Mouse (Mus musculus): ENCODE data around the gene Ccdc85c. TPM values are rescaled to one million over a fixed set of nuclear protein-coding genes. Genes with fewer than 3 reads are reported as not detected.

Gene Ccdc85c
- total RNA-seq, 2 experiments from 2014 or later = 36.4 to 40.9 TPM

DNA sequence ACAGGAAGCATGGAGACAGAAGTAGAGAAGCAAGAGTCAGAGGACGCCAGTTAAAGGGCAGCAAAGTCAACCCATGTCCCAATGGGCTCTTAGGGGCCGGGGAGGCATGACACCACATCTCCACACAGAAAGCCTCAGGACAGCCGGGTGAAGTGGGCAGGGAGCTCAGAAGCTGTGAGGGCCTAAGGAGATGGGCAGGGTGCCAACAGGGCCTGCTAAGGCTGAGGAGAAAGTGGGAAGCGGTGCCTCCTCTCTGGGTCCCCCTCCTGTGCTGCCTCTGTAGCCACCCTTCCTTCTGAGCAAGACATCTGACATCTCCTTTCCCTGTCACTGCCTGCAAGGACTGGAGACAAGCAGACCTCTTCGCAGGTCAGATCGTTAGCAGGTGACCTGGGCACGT is 49.4 kb downstream of the Ccdc85c start:
- no peak for DNase-seq (ENCODE audit: low spot score)
- intact Hi-C loops (cut with DNase I) = no loop called here

- DNase-seq (ENCODE audit: low spot score) = no peak
- intact Hi-C loops (cut with DNase I) = no loop called here
These were observed 51.9 kb downstream of the Ccdc85c start for GRCm38 (mm10) chr12:108223357-108223756.

DNA sequence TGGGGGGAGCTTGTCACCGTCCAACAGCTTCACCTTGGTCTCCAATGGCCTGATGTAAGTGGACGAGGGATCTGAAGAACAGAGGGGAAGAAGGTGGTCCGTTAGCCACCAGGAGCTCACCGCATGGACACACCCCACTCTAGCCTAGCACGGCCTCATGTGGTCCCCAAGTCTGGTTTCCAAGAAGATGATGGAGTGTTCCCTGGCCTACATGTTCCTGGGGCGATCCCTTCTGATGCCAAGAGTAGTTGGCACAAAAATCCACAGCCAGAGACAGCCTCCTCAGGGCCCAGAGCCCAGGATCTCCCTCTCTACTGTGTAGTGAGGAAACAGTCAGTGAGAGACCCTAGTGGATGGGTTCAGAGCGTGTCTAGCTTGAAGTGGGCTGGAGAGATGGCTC is 53.5 kb downstream of the Ccdc85c start:
- intact Hi-C loops (cut with DNase I) = no loop called here
- no peak for DNase-seq (ENCODE audit: low spot score)

- DNase-seq (ENCODE audit: low spot score) = no peak
- intact Hi-C loops (cut with DNase I) = no loop called here
These were observed 54.0 kb downstream of the Ccdc85c start for GRCm38 (mm10) chr12:108221206-108221605.

DNA sequence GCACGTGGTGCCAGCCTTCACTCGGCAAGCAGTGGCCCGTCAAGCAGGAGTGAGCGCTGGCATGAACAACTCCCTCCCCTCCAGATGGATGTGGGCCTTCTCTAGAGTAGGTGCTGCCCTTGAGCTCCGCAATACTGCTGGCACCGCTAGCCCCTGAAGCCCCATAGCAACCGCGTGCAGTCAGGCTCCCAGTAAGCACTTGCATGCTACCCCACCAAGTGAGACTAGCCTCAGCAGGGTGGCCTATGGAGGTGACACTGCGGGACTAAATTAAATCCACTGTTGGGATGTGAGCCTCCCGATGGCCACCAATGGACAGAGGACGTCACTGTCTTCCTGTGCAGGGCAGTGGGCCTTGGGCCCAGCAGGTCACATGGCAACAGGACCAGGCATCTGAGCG is 54.6 kb downstream of the Ccdc85c start:
- no peak for DNase-seq (ENCODE audit: low spot score)
- intact Hi-C loops (cut with DNase I) = no loop called here

DNA sequence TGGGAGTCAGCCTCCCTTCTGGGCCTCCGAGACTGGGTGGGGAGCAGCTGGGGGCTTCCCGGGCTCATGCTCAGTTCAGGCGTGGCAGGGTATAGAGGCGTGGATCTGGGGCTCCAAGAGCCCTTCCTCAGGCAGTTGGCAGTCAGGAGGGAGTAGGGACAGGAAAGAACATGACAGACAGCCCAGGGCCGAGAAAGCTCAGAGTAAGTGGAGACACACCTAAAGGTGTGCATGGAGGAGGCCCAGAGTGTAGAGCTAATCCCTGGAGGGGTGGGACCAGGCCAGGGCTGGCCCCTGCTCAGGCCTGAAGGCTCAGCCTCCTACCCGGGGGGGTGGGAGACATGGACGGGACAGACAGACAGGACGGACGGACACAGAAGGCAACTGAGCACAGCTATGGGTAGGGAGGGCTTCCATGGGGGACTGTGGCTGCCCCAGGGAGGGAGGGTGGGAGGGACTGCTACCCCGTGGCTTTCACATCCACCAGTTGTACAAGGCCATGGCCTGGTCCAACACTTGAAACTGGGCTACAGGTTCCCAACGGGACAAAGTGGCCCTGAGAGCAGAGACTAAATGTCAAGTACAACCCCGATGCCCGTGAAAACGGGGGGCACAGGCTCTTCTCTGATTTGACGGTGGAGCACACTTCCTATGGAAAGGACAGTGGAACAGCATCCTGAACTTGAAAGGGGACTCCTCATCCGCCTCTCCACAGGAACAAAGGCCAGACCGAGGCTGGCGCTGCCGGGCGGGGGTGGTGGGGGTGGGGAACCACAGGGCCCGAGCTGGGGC is 55.2 kb downstream of the Ccdc85c start:
- no peak for DNase-seq (ENCODE audit: low spot score)
- intact Hi-C loops (cut with DNase I) = loop anchor here (2.0 kb wide), 1 partner anchor 73 kb away; no protein-coding TSS in a partner anchor

DNA sequence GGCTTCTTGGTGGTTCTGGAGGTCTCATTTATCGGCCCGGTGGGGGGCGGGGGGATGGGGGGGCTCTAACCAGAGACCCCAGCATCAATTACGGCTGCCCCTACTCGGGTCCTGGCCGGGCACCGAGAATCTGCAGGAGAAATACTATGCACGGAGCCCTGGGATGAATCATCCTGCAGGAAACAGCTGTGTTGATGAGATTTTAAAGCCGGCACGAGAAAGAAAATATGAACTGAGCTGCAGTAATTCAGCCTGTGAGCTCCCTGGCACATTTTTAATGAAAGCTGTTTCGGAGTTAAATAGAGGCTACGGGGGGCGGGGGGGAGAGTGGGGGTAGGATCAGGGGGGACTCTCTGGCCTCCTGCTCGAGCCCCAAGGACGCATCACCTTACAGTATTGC is 56.1 kb downstream of the Ccdc85c start:
- intact Hi-C loops (cut with DNase I) = loop anchor here (2.0 kb wide), 1 partner anchor 74 kb away; no protein-coding TSS in a partner anchor
- no peak for DNase-seq (ENCODE audit: low spot score)

DNA sequence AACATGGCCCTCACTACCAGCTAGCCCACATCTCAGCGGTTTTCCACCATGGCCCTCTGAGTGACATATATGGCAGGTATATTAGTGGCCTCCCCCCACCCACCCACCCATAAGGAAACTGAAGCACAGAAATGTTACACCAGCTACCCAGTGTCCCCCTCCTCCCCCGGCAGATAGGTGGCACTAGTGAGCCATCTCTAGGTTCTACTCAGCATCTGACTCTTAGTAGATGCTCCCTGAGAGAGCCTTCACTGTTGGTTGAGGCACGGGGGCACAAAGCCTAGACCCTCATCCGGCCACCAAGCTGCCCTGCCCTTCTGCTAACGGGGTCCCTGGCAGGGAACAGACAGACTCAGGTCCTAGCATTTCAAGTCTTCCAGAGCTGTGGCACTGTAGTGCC is 57.7 kb downstream of the Ccdc85c start:
- no peak for DNase-seq (ENCODE audit: low spot score)
- intact Hi-C loops (cut with DNase I) = no loop called here

DNA sequence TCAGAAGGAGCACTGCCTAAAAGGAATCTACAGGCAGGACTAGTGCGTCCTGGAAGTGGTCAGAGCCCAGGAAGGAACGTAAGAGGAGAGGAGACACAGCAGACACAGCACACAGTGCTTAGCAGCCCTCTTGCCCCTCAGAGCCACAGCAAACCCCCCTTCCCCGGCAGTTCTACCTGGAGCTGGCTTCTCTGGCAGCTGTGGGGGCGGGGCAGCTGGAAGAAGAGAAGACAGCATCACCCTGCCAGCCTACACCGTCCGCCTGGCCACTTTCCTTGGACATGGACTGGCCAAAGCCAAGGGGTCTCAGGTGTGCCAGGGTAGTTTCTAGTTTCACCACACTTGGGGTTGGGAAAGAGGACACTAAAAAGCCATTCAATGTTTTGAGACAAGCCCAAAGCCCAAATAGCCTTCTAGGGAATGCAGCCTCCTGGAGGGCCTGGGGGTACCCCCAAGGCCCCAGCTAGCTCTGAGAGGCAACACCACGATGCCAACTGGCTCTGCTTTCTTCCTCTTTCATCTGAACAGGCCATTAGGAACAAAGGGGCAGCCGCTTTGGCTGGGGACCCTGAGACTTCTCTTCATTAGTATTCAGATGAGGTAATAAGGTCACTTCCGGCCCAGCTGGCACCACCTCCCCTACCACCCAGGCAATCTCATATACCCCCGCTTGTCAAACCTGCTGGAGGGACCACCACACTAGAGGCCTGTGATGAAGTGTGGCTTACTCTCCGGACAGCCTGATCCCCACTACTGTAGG is 58.4 kb downstream of the Ccdc85c start:
- no peak for DNase-seq (ENCODE audit: low spot score)
- intact Hi-C loops (cut with DNase I) = no loop called here

GRCm38 (mm10) chr12:108215090-108215489 is 60.1 kb downstream of the Ccdc85c start:
- intact Hi-C loops (cut with DNase I) = no loop called here
- no peak for DNase-seq (ENCODE audit: low spot score)

GRCm38 (mm10) chr12:108213090-108214041 is 61.9 kb downstream of the Ccdc85c start:
- intact Hi-C loops (cut with DNase I) = no loop called here
- DNase-seq (ENCODE audit: low spot score) = no peak

DNA sequence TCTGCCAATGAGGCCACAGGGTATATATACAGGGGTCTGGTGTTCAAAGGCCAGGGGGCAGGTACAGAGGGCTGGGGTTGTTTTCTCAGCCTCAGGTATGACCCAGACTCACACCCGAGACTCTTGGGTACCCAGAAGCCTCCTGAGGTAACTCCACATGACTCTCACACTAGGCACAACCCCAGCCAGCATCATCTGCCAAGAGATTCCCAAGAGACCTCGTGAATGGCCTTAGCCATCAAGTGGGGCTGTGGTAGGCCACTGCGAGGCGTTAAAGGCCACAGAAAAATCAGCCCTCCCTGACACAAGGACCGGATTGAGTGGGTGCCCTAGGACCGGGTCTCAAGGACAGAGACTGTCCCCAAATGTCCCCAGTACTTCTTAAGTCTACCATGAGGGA is 62.7 kb downstream of the Ccdc85c start:
- DNase-seq (ENCODE audit: low spot score) = no peak
- intact Hi-C loops (cut with DNase I) = no loop called here

DNA sequence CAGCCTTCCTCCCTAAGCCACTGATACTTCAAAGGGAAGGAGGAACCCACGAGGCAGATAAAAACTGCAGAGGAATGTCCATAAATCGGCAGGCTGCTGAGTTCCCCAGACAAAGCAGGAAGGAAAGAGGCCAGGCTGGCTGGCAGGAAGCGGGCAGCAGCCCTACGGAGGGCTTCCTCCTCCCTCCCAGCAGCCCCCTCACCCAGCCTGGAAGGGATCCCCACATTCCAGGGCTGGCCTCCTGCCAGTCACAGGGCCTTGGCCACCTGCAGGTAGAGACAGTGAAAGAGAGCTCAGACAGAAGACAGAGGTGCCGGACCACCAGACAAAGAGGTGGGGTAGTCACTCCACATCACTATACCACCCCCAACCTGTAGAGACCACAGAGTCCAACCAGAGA is 63.2 kb downstream of the Ccdc85c start:
- DNase-seq (ENCODE audit: low spot score) = no peak
- intact Hi-C loops (cut with DNase I) = no loop called here

DNA sequence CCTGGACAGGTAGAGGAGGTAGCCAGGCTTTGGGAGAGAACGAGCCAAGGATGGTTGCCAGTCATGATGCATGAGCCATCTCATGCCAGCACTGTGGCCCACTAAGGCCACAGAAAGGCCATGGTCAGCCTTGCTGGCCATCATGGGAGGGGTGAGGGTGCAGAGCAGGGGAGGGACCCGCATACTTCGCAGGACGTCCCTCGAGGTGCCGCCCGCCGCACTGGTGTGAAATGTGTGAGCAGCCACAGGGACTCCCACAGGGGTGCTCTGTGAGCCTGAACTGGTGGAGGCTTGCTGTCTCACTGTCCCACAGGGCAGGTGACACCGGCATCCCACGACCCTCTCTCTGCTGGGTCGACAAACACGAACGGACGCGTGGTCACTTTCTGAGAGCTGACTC is 64.6 kb downstream of the Ccdc85c start:
- no peak for DNase-seq (ENCODE audit: low spot score)
- intact Hi-C loops (cut with DNase I) = no loop called here

DNA sequence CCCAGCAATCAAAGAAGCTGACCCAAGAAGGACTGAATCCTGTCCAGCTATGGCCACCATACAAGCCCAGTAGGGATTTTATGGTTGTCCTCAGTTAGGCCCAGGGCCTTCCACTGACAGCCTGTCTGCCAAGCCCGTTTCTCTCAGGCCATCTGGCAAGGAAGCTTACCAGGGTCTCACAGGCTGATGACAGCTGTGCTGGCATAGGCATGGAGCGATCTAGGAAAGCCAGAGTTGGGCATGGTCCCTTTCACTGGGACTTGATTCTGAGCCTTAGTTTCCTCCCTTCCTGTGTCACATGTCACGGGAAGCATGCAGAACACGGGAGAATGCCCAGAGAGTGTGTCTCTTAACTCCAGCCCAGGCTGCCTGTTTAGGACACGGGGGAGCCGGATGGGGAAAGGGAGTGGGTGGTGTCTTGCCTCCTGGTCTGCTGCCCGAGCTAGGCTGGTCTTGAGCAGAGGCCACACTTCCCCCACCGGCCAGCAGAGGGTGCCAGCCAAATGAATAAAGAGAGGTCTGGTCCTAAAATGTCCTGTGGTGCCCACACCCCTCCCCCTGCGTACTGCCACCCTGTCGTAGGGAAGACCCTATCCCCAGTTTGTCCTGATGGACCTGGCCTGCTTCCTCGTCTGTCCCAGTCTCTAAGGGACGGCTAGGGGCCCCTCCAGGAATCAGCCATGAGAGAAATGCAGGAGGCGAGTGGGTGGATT is 66.3 kb downstream of the Ccdc85c start:
- DNase-seq (ENCODE audit: low spot score) = peak; percentile 60
- intact Hi-C loops (cut with DNase I) = loop anchor here (1.0 to 10.0 kb wide), 3 partner anchors 84 to 326 kb away; no protein-coding TSS in a partner anchor

DNA sequence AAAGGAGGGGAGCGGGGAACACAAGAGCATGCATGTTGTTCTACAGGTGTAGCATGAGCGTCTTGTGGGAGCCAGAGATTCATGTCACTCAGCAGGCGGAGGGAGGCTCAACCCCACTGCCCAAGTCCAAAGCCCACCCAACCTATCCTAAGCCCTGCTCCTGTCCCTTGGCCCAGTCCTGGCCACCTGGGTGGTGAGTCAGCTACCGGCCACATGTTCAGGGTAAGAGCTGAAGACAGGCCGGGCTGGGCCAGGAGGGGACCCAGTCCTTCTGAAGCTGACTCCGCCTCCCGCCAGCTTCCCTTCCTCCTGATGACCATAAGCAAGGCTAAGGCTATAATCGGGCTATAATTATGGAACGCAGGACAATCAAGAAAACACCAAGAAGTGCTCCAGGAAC is 67.0 kb downstream of the Ccdc85c start:
- DNase-seq (ENCODE audit: low spot score) = no peak
- intact Hi-C loops (cut with DNase I) = loop anchor here (5.0 to 10.0 kb wide), 2 partner anchors 284 to 327 kb away; no protein-coding TSS in a partner anchor

DNA sequence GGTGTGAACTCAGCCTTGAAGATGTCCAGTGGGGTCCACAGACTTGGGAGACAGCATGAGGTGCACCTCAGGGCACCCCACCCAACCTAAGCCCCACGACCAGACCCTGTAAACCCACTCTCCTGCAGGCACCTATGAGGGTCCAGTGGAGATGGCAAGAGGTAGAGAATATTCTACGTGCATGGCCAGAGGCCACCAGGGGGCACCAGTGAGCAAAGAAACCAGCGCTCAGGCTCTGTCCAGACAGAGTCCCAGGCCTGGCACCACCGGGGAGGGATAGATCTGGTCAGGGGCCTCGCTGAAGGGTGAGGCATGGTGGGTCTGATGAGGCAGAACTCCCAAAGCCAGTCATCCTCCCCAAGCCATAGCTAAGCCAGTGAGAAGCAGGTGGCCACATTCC is 68.6 kb downstream of the Ccdc85c start:
- intact Hi-C loops (cut with DNase I) = loop anchor here (5.0 to 10.0 kb wide), 2 partner anchors 286 to 328 kb away; no protein-coding TSS in a partner anchor
- no peak for DNase-seq (ENCODE audit: low spot score)

DNA sequence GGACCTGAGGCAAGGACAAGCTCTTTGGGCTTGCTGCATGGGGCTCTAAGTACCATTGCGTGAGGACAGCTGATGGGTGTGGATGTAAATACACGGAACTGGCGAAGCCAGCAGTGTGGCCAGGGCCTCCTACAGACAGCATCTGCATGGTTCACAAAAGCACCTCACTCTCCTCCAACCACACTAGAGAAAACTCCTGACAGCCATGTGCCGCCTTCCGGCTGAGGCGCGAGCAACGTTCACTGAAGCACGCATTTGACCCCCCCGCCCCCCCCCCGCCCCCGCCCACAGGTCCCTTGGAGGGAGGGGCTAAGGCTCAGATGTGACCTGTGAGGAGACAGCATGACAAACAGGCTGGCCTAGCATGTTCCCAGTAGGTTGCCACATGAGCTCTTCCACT is 70.2 kb downstream of the Ccdc85c start:
- intact Hi-C loops (cut with DNase I) = loop anchor here (5.0 to 10.0 kb wide), 2 partner anchors 287 to 330 kb away; no protein-coding TSS in a partner anchor
- DNase-seq (ENCODE audit: low spot score) = no peak

GRCm38 (mm10) chr12:108203895-108204294 is 71.3 kb downstream of the Ccdc85c start:
- intact Hi-C loops (cut with DNase I) = loop anchor here (10.0 kb wide), 1 partner anchor 331 kb away; no protein-coding TSS in a partner anchor

More at GRCm38 (mm10) chr12:108203895-108204294, 71.3 kb downstream of the Ccdc85c start:
- no peak for DNase-seq (ENCODE audit: low spot score)
